Mouse (Mus musculus) hematopoietic stem cell, adult 5-6 weeks (primary cell): Measurements from ENCODE around the gene Ptprcap. TPM values are rescaled to one million over a fixed set of nuclear protein-coding genes. Genes with fewer than 3 reads are reported as not detected.
"Not testable (repeated sequence)": the region's sequence is repeated elsewhere in the genome, so short reads cannot be mapped to it uniquely, and the experiment has no call there.

ENCODE experiments used
- ATAC-seq, 2 experiments: fragments of 125-278 bp in 1 of 2; replicated peaks in 1 of 2; 2 replicates each; pipeline ENCODE4 v1.8.0; 2016 to 2017; ENCODE audit warnings: inconsistent platforms in 2 of 2, mild to moderate bottlenecking in 2 of 2, moderate number of reproducible peaks in 2 of 2, low read depth in 1 of 2, moderate TSS enrichment in 1 of 2; ENCODE audit not compliant: low FRiP score in 2 of 2, poor library complexity in 2 of 2, severe bottlenecking in 2 of 2, insufficient read depth in 1 of 2, low TSS enrichment in 1 of 2
- total RNA-seq: library from RNA; stranded (forward); fragments of 172-1452, 232-1000 nt; gene quantifications from 2 replicates; pipeline ENCODE4 v1.2.3, GENCODE M21; 2017

Gene Ptprcap
- total RNA-seq, 1 experiment from 2014 or later, result 229 TPM

- no peak for ATAC-seq
These were observed 30.7 kb upstream of the Ptprcap start for GRCm38 (mm10) chr19:4122411-4123370.

GRCm38 (mm10) chr19:4124432-4124831, 29.0 kb upstream of the Ptprcap start:
- no peak for ATAC-seq

- not testable (repeated sequence) for ATAC-seq
These were observed 28.1 kb upstream of the Ptprcap start for GRCm38 (mm10) chr19:4125268-4125667.

GRCm38 (mm10) chr19:4125741-4126696, 27.4 kb upstream of the Ptprcap start, which contains the start of gene Aip:
Gene Aip, minus strand, starts transcription at chr19:4125858.
- ATAC-seq, result peak; percentile 79 to 87

- ATAC-seq, result no peak
These were observed 26.5 kb upstream of the Ptprcap start for GRCm38 (mm10) chr19:4126759-4127495.

- no peak for ATAC-seq
These were observed 23.9 kb upstream of the Ptprcap start for GRCm38 (mm10) chr19:4129462-4129861.

GRCm38 (mm10) chr19:4130106-4130505, 23.3 kb upstream of the Ptprcap start:
- ATAC-seq, result no peak

- ATAC-seq, result no peak
These were observed 22.3 kb upstream of the Ptprcap start for GRCm38 (mm10) chr19:4131075-4131474.

GRCm38 (mm10) chr19:4131768-4132167, 21.6 kb upstream of the Ptprcap start:
- no peak for ATAC-seq

GRCm38 (mm10) chr19:4134354-4134753, 19.1 kb upstream of the Ptprcap start:
- no peak for ATAC-seq

- not testable (repeated sequence) for ATAC-seq
These were observed 18.0 kb upstream of the Ptprcap start for GRCm38 (mm10) chr19:4135229-4135962.

- peak; percentile 39 to 47; a peak in 2 of 4 replicates for ATAC-seq
These were observed 17.4 kb upstream of the Ptprcap start for GRCm38 (mm10) chr19:4135963-4136345.

- no peak for ATAC-seq
These were observed 16.9 kb upstream of the Ptprcap start for GRCm38 (mm10) chr19:4136463-4136862.

GRCm38 (mm10) chr19:4137913-4138312, 15.5 kb upstream of the Ptprcap start:
- ATAC-seq, result peak in 1 of 2 experiments; percentile 34; a peak in 1 of 4 replicates

- ATAC-seq, result no peak
These were observed 14.0 kb upstream of the Ptprcap start, which contains the start of gene Gpr152 for GRCm38 (mm10) chr19:4139446-4139845. Gene Gpr152, plus strand, starts transcription at chr19:4139787.

GRCm38 (mm10) chr19:4140147-4140546, 13.3 kb upstream of the Ptprcap start:
- ATAC-seq, result no peak
